Mouse (Mus musculus): Measurements from ENCODE around the gene Vmn2r118. TPM values are rescaled to one million over a fixed set of nuclear protein-coding genes. Genes with fewer than 3 reads are reported as not detected.

Vmn2r118 gene
- polyA plus RNA-seq (2017; shearing (Covaris generic)): not detected

DNA sequence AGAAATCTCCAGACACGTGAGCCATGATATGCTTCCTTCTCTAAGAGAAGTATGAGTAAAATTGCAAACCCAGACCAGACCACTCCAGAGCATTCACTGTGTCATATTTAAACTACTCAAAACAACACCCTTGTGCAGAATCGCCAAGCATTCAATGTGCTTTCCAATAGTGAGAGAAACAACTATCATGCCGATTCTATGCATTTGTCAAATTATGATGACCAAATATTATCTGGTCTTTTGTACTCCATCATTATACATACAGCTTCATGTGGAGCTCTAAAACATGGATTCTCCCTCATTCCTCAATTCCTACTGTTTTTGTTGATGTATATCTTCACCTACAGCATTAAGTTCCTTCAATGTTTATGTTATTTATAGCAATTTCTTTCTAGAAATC, at the start of gene Vmn2r118:
Gene Vmn2r118, minus strand, starts transcription at position 101 of the 400 bp plus-strand sequence.
- ATAC-seq: no peak

DNA sequence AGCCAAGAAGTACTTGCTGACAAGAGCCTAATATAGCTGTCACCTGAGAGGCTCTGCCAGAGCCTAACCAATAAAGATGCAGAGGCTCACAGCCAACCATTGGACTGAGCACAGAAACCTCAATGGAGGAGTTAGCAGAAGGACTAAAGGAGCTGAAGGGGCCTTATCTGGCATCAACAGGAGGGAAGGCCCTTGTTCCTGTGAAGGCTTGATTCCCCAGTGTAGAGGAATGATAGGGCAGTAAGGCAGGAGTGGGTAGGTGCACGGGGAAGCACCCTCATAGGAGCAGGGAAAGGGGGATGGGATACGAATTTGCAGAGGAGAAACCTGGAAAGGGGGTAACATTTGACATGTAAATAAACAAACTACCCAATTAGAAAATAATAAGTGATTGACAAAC, 36.1 kb upstream of the Vmn2r118 start:
- no peak for ATAC-seq

DNA sequence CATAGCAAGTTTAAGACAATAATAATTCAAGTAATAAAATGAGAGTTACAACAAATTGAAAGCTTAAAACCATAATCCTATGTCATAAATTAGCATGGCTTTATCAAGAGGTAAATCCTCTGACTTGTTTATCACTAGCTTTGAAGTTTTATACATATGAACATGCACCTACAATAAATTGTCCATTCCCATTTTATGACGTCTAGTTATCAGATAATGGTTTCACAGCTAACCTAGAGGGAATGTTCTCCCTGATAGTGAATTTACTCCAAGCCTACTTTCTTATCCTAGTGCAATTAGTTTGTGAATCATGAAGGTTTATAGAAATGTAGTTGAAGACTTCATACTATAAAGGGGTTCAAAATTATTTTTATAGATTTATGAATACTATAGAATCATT, 34.2 kb downstream of the Vmn2r118 start:
- no peak for ATAC-seq

DNA sequence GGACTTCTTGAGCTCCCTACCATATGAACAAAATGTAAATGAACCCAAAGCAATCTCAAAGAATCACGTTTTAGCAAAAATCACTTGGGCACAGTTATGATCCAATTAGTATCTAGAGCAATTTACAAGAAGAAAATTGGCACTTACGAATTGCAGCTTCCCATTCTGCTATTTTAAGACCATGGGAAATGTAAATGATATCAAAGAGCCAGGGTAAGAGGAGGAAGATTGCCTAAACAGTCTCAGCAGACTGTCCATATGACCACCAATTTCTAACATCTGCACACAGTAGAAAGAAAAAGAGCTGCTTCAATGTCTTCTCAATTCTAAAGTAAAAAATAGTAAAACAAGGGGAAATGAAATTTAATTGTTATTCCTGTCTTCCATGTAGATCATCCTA, 63.2 kb downstream of the Vmn2r118 start:
- no peak for ATAC-seq

DNA sequence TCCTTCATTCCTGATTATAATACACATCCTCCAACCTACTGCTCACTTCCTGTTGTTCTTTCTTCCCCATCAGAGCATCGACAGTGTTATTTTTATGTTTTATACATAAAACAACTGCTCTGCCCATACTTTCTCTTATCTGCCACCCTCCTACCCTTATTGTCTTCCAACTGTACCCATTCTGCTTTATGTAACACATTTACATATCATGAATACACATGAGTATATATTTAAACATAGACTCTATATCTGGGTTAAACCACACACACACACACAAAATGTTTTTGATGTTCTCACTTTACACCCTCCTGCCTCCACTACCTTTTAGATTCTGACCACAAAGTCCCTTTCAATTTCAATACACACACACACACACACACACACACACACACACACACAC, 76.5 kb downstream of the Vmn2r118 start:
- no peak for ATAC-seq

Other genes with a start within 250 kb of the Vmn2r118 start
- gene St6gal2, start 179.8 kb downstream of the Vmn2r118 start, polyA plus RNA-seq (2017; shearing (Covaris generic)): not detected
- 10 to 100 TPM; 20.4 to 24.8 TPM for gene Pot1b, start 87.4 kb upstream of the Vmn2r118 start, polyA plus RNA-seq (2017; shearing (Covaris generic))
- gene Adgre4, start 124.8 kb upstream of the Vmn2r118 start, polyA plus RNA-seq (2017; shearing (Covaris generic)): under 1 TPM in 1 of 2 experiments, not detected in 1; 0.28 TPM

Data from CD4-positive, CD25-positive, alpha-beta regulatory T cell, adult 4 months (primary cell).